Mouse (Mus musculus) ES-E14 (cell line): ENCODE data around the gene Tkt.

Experiments
- CHD2 ChIP-seq: IDR thresholded peaks from 2 replicates; pipeline ENCODE4 v1.6.1; 2014; ENCODE audit warnings: mild to moderate bottlenecking, low read depth, low read length, inconsistent platforms
- HCFC1 ChIP-seq: IDR thresholded peaks from 2 replicates; pipeline ENCODE4 v1.6.1; 2012; ENCODE audit warnings: low read length, inconsistent platforms, borderline replicate concordance; ENCODE audit not compliant: insufficient read depth
- MAFK ChIP-seq: IDR thresholded peaks from 2 replicates; pipeline ENCODE4 v1.6.1; 2014; ENCODE audit warnings: mild to moderate bottlenecking, low read depth, low read length, inconsistent platforms; ENCODE audit not compliant: insufficient read depth
- ZC3H11A ChIP-seq: IDR thresholded peaks from 2 replicates; pipeline ENCODE4 v1.6.1; 2012; ENCODE audit warnings: low read depth, mild to moderate bottlenecking, inconsistent platforms, low read length, borderline replicate concordance
- ZNF384 ChIP-seq: IDR thresholded peaks from 2 replicates; pipeline ENCODE4 v1.6.1; 2012; ENCODE audit warnings: low read depth, low read length, inconsistent platforms

GRCm38 (mm10) chr14:30575791-30576190, 27.6 kb downstream of the Tkt start:
- TF ChIP-seq CHD2 (no peak), ZC3H11A (no peak), ZNF384 (no peak), MAFK (no peak), HCFC1 (no peak)
